Mouse (Mus musculus): ENCODE measurements around the gene Spns1. TPM values are rescaled to one million over a fixed set of nuclear protein-coding genes. Genes with fewer than 3 reads are reported as not detected.
"Not testable (repeated sequence)": the region's sequence is repeated elsewhere in the genome, so short reads cannot be mapped to it uniquely, and the experiment has no call there.

Spns1 gene
- polyA plus RNA-seq, 1 experiment from 2014 or later: 31.5 TPM

- H3K27ac ChIP-seq (ENCODE audit: low read depth, low read length); H3K4me2 ChIP-seq; H3K4me3 ChIP-seq (ENCODE audit: low read depth, low read length); H3K9me3 ChIP-seq (replicated peaks; ENCODE audit: control insufficient read depth, low read length); H3K9ac ChIP-seq (ENCODE audit: low read depth, low read length); H3K36me3 ChIP-seq (ENCODE audit: control insufficient read depth, insufficient read depth, low read length); ATAC-seq (replicated peaks; ENCODE audit: insufficient number of reproducible peaks, low FRiP score, low TSS enrichment); H3K4me1 ChIP-seq (ENCODE audit: control insufficient read depth, insufficient read depth, low read length); H3K27me3 ChIP-seq (ENCODE audit: control insufficient read depth, insufficient read depth, low read length): not testable (repeated sequence)
- 23% methylated on average over 9 of the region's 9 CpGs for WGBS (ENCODE audit: insufficient replicate concordance)
Observed at GRCm38 (mm10) chr7:126325576-126326273, 51.5 kb downstream of the Spns1 start.

GRCm38 (mm10) chr7:126324791-126325190 is 52.5 kb downstream of the Spns1 start:
- ATAC-seq (replicated peaks; ENCODE audit: insufficient number of reproducible peaks, low FRiP score, low TSS enrichment): 0 out of 2 replicates have a peak, but pooled peaks have one; percentile 49
- peak overlapping the region; percentile 4 for H3K27ac ChIP-seq (ENCODE audit: low read depth, low read length)

GRCm38 (mm10) chr7:126323729-126324128 is 53.5 kb downstream of the Spns1 start:
- Histone ChIP-seq H3K4me3 (ENCODE audit: low read depth, low read length) (peak overlapping the region; percentile 11; the same call in 1 of the 2 replicates), H3K9ac (ENCODE audit: low read depth, low read length) (no peak overlapping the region), H3K27me3 (ENCODE audit: control insufficient read depth, insufficient read depth, low read length) (0 out of 2 replicates have a peak, but pooled peaks cover 4% of the 10 kb centered on the region), H3K4me2 (peak overlapping the region; percentile 3), H3K27ac (ENCODE audit: low read depth, low read length) (no peak overlapping the region), H3K9me3 (replicated peaks; ENCODE audit: control insufficient read depth, low read length) (no peaks in the 10 kb centered on the region), H3K36me3 (ENCODE audit: control insufficient read depth, insufficient read depth, low read length) (no peaks in the 10 kb centered on the region), H3K4me1 (ENCODE audit: control insufficient read depth, insufficient read depth, low read length) (no peaks in the 10 kb centered on the region)
- WGBS (ENCODE audit: insufficient replicate concordance): 9% methylated on average over 11 of the region's 11 CpGs
- ATAC-seq (replicated peaks; ENCODE audit: insufficient number of reproducible peaks, low FRiP score, low TSS enrichment): no peak

More at GRCm38 (mm10) chr7:126324791-126325190, 52.5 kb downstream of the Spns1 start:
- Histone ChIP-seq H3K27me3 (ENCODE audit: control insufficient read depth, insufficient read depth, low read length) (0 out of 2 replicates have a peak, but pooled peaks cover 4% of the 10 kb centered on the region), H3K9ac (ENCODE audit: low read depth, low read length) (no peak overlapping the region), H3K4me3 (ENCODE audit: low read depth, low read length) (0 out of 2 replicates have a peak overlapping the region, but pooled peaks have one; percentile 23), H3K4me1 (ENCODE audit: control insufficient read depth, insufficient read depth, low read length) (no peaks in the 10 kb centered on the region), H3K36me3 (ENCODE audit: control insufficient read depth, insufficient read depth, low read length) (no peaks in the 10 kb centered on the region), H3K9me3 (replicated peaks; ENCODE audit: control insufficient read depth, low read length) (no peaks in the 10 kb centered on the region), H3K4me2 (peak overlapping the region; percentile 3)
- 22% methylated on average over 3 of the region's 3 CpGs for WGBS (ENCODE audit: insufficient replicate concordance)

Small RNAs within 50 kb of the gene (microRNA-seq; reads per million reads assigned to microRNA genes)
- 0.54 reads per million for gene Mir7058 (ENCODE audit: borderline number of aligned reads)

Other genes with a start within 250 kb of the Spns1 start
- gene Xpo6, start 176.9 kb downstream of the Spns1 start, polyA plus RNA-seq (2014; fragmentation: Nextera tagmentation; extraction: Ambion mirVana): 39.9 and 44.3 TPM in 2 replicates
- gene Sbk1, start 104.8 kb downstream of the Spns1 start, polyA plus RNA-seq (2014; fragmentation: Nextera tagmentation; extraction: Ambion mirVana): 16.7 and 17.6 TPM in 2 replicates
- 5.1 and 6.1 TPM in 2 replicates for gene Lat, start 7.9 kb downstream of the Spns1 start, polyA plus RNA-seq (2014; fragmentation: Nextera tagmentation; extraction: Ambion mirVana)
- 1.6 and 1.8 TPM in 2 replicates for gene Nfatc2ip, start 19.3 kb upstream of the Spns1 start, polyA plus RNA-seq (2014; fragmentation: Nextera tagmentation; extraction: Ambion mirVana)
- not detected in 2 replicates for gene Cd19, start 37.4 kb upstream of the Spns1 start, polyA plus RNA-seq (2014; fragmentation: Nextera tagmentation; extraction: Ambion mirVana)
- gene Rabep2, start 51.3 kb upstream of the Spns1 start, polyA plus RNA-seq (2014; fragmentation: Nextera tagmentation; extraction: Ambion mirVana): 18.1 and 23.0 TPM in 2 replicates
- 5.0 and 7.5 TPM in 2 replicates for gene Atp2a1, start 85.7 kb upstream of the Spns1 start, polyA plus RNA-seq (2014; fragmentation: Nextera tagmentation; extraction: Ambion mirVana)
- 33.7 and 36.0 TPM in 2 replicates for gene Sh2b1, start 98.0 kb upstream of the Spns1 start, polyA plus RNA-seq (2014; fragmentation: Nextera tagmentation; extraction: Ambion mirVana)
- gene Tufm, start 109.9 kb upstream of the Spns1 start, polyA plus RNA-seq (2014; fragmentation: Nextera tagmentation; extraction: Ambion mirVana): 167 and 187 TPM in 2 replicates
- 38.2 and 39.9 TPM in 2 replicates for gene Atxn2l, start 126.0 kb upstream of the Spns1 start, polyA plus RNA-seq (2014; fragmentation: Nextera tagmentation; extraction: Ambion mirVana)
- gene Eif3c, start 189.0 kb upstream of the Spns1 start, polyA plus RNA-seq (2014; fragmentation: Nextera tagmentation; extraction: Ambion mirVana): 129 and 133 TPM in 2 replicates
- gene Apobr, start 207.5 kb upstream of the Spns1 start, polyA plus RNA-seq (2014; fragmentation: Nextera tagmentation; extraction: Ambion mirVana): 0.13 and 0.31 TPM in 2 replicates
- gene Cln3, start 208.4 kb upstream of the Spns1 start, polyA plus RNA-seq (2014; fragmentation: Nextera tagmentation; extraction: Ambion mirVana): 16.3 and 19.7 TPM in 2 replicates
- not detected in 2 replicates for gene Il27, start 217.5 kb upstream of the Spns1 start, polyA plus RNA-seq (2014; fragmentation: Nextera tagmentation; extraction: Ambion mirVana)

All from heart, embryonic 11.5 days (tissue).